Mouse (Mus musculus) CH12.LX (cell line): ENCODE measurements around the gene Mgat5. TPM values are rescaled to one million over a fixed set of nuclear protein-coding genes. Genes with fewer than 3 reads are reported as not detected.

ENCODE experiments used
- DNase-seq: peaks from one replicate; pipeline ENCODE4 v3.0.0-alpha.2; 2013; ENCODE audit errors: extremely low read depth
- H3K27ac ChIP-seq: 2 replicates; pipeline ENCODE4 v1.5.1; 2012; ENCODE audit warnings: low read depth, mild to moderate bottlenecking, control low read depth, moderate library complexity; ENCODE audit not compliant: insufficient read depth
- H3K27me3 ChIP-seq: replicated peaks from 2 replicates; pipeline ENCODE3; 2012; ENCODE audit warnings: inconsistent platforms
- H3K36me3 ChIP-seq, 2 experiments: replicated peaks in 1 of 2; 2 replicates each; pipeline versions ENCODE3 to v1.6.1; 2012; ENCODE audit warnings: inconsistent platforms in 1 of 2, low read length in 1 of 2, mild to moderate bottlenecking in 1 of 2, mixed read lengths in 1 of 2, moderate library complexity in 1 of 2; ENCODE audit not compliant: control insufficient read depth in 1 of 2, insufficient read depth in 1 of 2
- H3K4me1 ChIP-seq, 2 experiments: 2 replicates each; pipeline ENCODE4 v1.6.1; 2012; ENCODE audit warnings: inconsistent platforms in 1 of 2, moderate library complexity in 1 of 2; ENCODE audit not compliant: insufficient read depth in 2 of 2, control insufficient read depth in 1 of 2
- H3K4me2 ChIP-seq: 2 replicates; pipeline ENCODE4 v1.6.1; 2012; ENCODE audit warnings: low read depth, mild to moderate bottlenecking, control low read depth; ENCODE audit not compliant: poor library complexity, insufficient read depth, severe bottlenecking
- H3K4me3 ChIP-seq, 3 experiments: fragments of 150-350 bp in 1 of 3; sonication (generic) in 1 of 3; replicated peaks in 1 of 3; 2 replicates each; pipeline versions ENCODE3 to v1.5.1; 2011 to 2012; ENCODE audit warnings: low read depth in 2 of 3, low read length in 2 of 3, mild to moderate bottlenecking in 2 of 3, moderate library complexity in 2 of 3, control low read depth in 1 of 3, improper control_type of control experiment in 1 of 3, inconsistent platforms in 1 of 3, mixed read lengths in 1 of 3; ENCODE audit not compliant: poor library complexity in 1 of 3
- H3K79me2 ChIP-seq: replicated peaks from 2 replicates; pipeline ENCODE4 v1.6.1; 2012; ENCODE audit warnings: mild to moderate bottlenecking, moderate library complexity; ENCODE audit not compliant: control insufficient read depth, poor library complexity, insufficient read depth, severe bottlenecking; ENCODE audit errors: extremely low read depth
- H3K9ac ChIP-seq: 2 replicates; pipeline ENCODE4 v1.6.1; 2012; ENCODE audit warnings: low read depth, mild to moderate bottlenecking, control low read depth, moderate library complexity; ENCODE audit not compliant: insufficient read depth
- H3K9me3 ChIP-seq: replicated peaks from 2 replicates; pipeline ENCODE3; 2012; ENCODE audit warnings: low read length, inconsistent platforms, mixed read lengths
- BHLHE40 ChIP-seq: IDR thresholded peaks from 2 replicates; pipeline ENCODE4 v1.6.1; 2011; ENCODE audit warnings: mild to moderate bottlenecking, low read depth, low read length, improper control_type of control experiment
- CTCF ChIP-seq, 2 experiments: IDR thresholded peaks in 1 of 2; conservative IDR thresholded peaks in 1 of 2; 2 replicates each; pipeline ENCODE4 v1.5.1; 2011 to 2012; ENCODE audit warnings: low read depth in 2 of 2, low read length in 2 of 2, improper control_type of control experiment in 1 of 2, inconsistent platforms in 1 of 2, mild to moderate bottlenecking in 1 of 2, moderate library complexity in 1 of 2
- ELF1 ChIP-seq: IDR thresholded peaks from 2 replicates; pipeline ENCODE4 v1.6.1; 2014; ENCODE audit warnings: low read depth, mild to moderate bottlenecking, inconsistent platforms, low read length, improper control_type of control experiment
- EP300 ChIP-seq: IDR thresholded peaks from 2 replicates; pipeline ENCODE4 v1.6.1; 2011; ENCODE audit warnings: low read length, improper control_type of control experiment
- ETS1 ChIP-seq: conservative IDR thresholded peaks from 2 replicates; pipeline ENCODE4 v1.6.1; 2012; ENCODE audit warnings: low read depth, mild to moderate bottlenecking, inconsistent platforms, low read length, improper control_type of control experiment, moderate library complexity
- GABPA ChIP-seq: IDR thresholded peaks from 2 replicates; pipeline ENCODE4 v1.6.1; 2012; ENCODE audit warnings: low read depth, low read length, improper control_type of control experiment, inconsistent platforms; ENCODE audit not compliant: insufficient replicate concordance
- HCFC1 ChIP-seq: IDR thresholded peaks from 2 replicates; pipeline ENCODE4 v1.6.1; 2012; ENCODE audit warnings: low read depth, mild to moderate bottlenecking, inconsistent platforms, low read length, improper control_type of control experiment
- JUN ChIP-seq: IDR thresholded peaks from 2 replicates; pipeline ENCODE4 v1.6.1; 2011; ENCODE audit warnings: low read depth, mild to moderate bottlenecking, low read length, improper control_type of control experiment, moderate library complexity; ENCODE audit not compliant: insufficient read depth
- KAT2A ChIP-seq: IDR thresholded peaks from 2 replicates; pipeline ENCODE4 v1.6.1; 2012; ENCODE audit warnings: low read length, improper control_type of control experiment, inconsistent platforms; ENCODE audit not compliant: insufficient replicate concordance
- MAFK ChIP-seq: IDR thresholded peaks from 2 replicates; pipeline ENCODE4 v1.6.1; 2011; ENCODE audit warnings: low read length, improper control_type of control experiment; ENCODE audit not compliant: insufficient replicate concordance
- MEF2A ChIP-seq: IDR thresholded peaks from 2 replicates; pipeline ENCODE4 v1.6.1; 2014; ENCODE audit warnings: low read depth, mild to moderate bottlenecking, inconsistent platforms, low read length, improper control_type of control experiment, borderline replicate concordance
- MXI1 ChIP-seq: IDR thresholded peaks from 2 replicates; pipeline ENCODE4 v1.6.1; 2011; ENCODE audit warnings: mild to moderate bottlenecking, low read depth, low read length, improper control_type of control experiment
- NELFE ChIP-seq: IDR thresholded peaks from 2 replicates; pipeline ENCODE4 v1.6.1; 2011; ENCODE audit warnings: low read depth, low read length, improper control_type of control experiment
- NRF1 ChIP-seq: IDR thresholded peaks from 2 replicates; pipeline ENCODE4 v1.6.1; 2014; ENCODE audit warnings: low read depth, mild to moderate bottlenecking, inconsistent platforms, low read length, improper control_type of control experiment, moderate library complexity
- POLR2A ChIP-seq: IDR thresholded peaks from 2 replicates; pipeline ENCODE4 v1.6.1; 2011; ENCODE audit warnings: low read depth, mild to moderate bottlenecking, improper control_type of control experiment, low read length
- RAD21 ChIP-seq: IDR thresholded peaks from 2 replicates; pipeline ENCODE4 v1.6.1; 2011; ENCODE audit warnings: low read depth, mild to moderate bottlenecking, low read length, improper control_type of control experiment, moderate library complexity
- SIN3A ChIP-seq: IDR thresholded peaks from 2 replicates; pipeline ENCODE4 v1.6.1; 2012; ENCODE audit warnings: low read length, improper control_type of control experiment, inconsistent platforms
- SMC3 ChIP-seq: IDR thresholded peaks from 2 replicates; pipeline ENCODE4 v1.6.1; 2011; ENCODE audit warnings: low read depth, low read length, improper control_type of control experiment
- TBP ChIP-seq: conservative IDR thresholded peaks from 2 replicates; pipeline ENCODE4 v1.6.1; 2011; ENCODE audit warnings: low read depth, low read length, improper control_type of control experiment
- UBTF ChIP-seq: IDR thresholded peaks from 2 replicates; pipeline ENCODE4 v1.6.1; 2012; ENCODE audit warnings: low read depth, mild to moderate bottlenecking, inconsistent platforms, low read length, improper control_type of control experiment, moderate library complexity
- USF1 ChIP-seq: IDR thresholded peaks from 2 replicates; pipeline ENCODE4 v1.6.1; 2014; ENCODE audit warnings: low read depth, mild to moderate bottlenecking, inconsistent platforms, low read length, improper control_type of control experiment
- USF2 ChIP-seq: conservative IDR thresholded peaks from 2 replicates; pipeline ENCODE4 v1.6.1; 2011; ENCODE audit warnings: low read depth, low read length, improper control_type of control experiment
- ZC3H11A ChIP-seq: IDR thresholded peaks from 2 replicates; pipeline ENCODE4 v1.6.1; 2012; ENCODE audit warnings: low read depth, mild to moderate bottlenecking, inconsistent platforms, low read length, improper control_type of control experiment
- ZNF384 ChIP-seq: IDR thresholded peaks from 2 replicates; pipeline ENCODE4 v1.6.1; 2012; ENCODE audit warnings: low read depth, low read length, improper control_type of control experiment, inconsistent platforms
- dilution Hi-C: fragments of 300-500 bp; cut with MboI; formaldehyde crosslinking; loops from 2 replicates; pipeline ENCODE4 v1.14.3; 2020; ENCODE audit warnings: low sequenced_read_pairs; ENCODE audit not compliant: extremely low pct_unique_long_range_greater_than_20kb, extremely low pct_ligation_motif_present
- in situ Hi-C: fragments of 300-500 bp; cut with MboI; formaldehyde crosslinking; loops from 3 replicates; pipeline ENCODE4 v1.14.3; 2019; ENCODE audit warnings: low sequenced_read_pairs, low pct_ligation_motif_present, low pct_unique_long_range_greater_than_20kb, mixed read lengths
- polyA plus RNA-seq: library from polyadenylated mRNA; unstranded; fragments of >175 nt; gene quantifications from 2 replicates; pipeline ENCODE4 v1.2.1, GENCODE M21; 2012; ENCODE audit warnings: low read depth; ENCODE audit not compliant: insufficient read length
- total RNA-seq, 2 experiments: library from RNA; depleted of rRNA; stranded (reverse); fragments of 300-350 nt in 1 of 2; fragments of >200 nt in 1 of 2; gene quantifications; 2 replicates each; pipeline ENCODE4 v1.2.3; 2012 to 2014

Mgat5 gene
- total and polyA plus RNA-seq, 3 experiments: 5.9 to 8.8 (median 6.6) TPM

DNA sequence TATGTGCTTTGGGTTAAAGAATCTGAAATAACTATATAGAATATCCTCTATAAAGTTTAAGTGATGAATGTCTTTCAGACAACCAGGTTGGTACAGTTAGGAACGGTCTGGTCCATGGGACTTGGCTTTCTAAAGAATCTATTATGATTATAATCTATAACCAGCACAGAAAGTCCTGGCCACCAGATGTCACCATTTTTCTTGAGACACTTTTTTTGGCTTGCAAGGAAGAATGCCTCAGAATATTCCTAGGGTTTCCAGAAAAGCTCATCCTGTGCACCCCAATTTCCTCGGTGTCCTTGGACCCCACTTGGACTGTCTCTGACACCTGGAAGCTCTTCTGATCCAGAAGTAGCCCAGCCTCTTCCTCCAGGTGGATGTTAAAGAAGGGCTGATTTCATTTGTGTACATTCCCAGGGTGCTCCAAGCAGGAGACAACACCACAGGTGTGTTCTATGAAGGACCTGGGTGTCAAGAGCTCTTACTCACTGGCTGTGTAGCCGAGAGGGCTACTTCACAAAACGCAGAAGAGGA, 1.5 kb upstream of the Mgat5 start:
- no peaks in the 10 kb centered on the region for H3K9me3 ChIP-seq
- in situ Hi-C loops: loop anchor here (5.0 to 25.0 kb wide), 3 partner anchors 102 to 484 kb away; partner anchors contain the start of gene Tmem163
- H3K9ac ChIP-seq: no peak overlapping the region
- DNase-seq: no peak
- dilution Hi-C loops: no loop called here
- TF ChIP-seq CTCF (conservative IDR thresholded peaks at IDR 0.05 in 1 of 2, IDR thresholded peaks at IDR 0.05 in 1 of 2; ENCODE audit: low read depth in 2 of 2, low read length in 2 of 2): peak in 1 of 2 experiments; percentile 72; a peak in 2 of 4 replicates
- peak; percentile 83 for TF ChIP-seq SMC3
- TF ChIP-seq ZNF384: no peak; the same call in 1 of the 2 replicates
- TF ChIP-seq RAD21: peak; percentile 76
- TF ChIP-seq ELF1: no peak
- no peak for TF ChIP-seq USF1
- no peak for TF ChIP-seq USF2
- TF ChIP-seq ETS1: no peak
- TF ChIP-seq HCFC1: no peak
- no peak for TF ChIP-seq SIN3A
- peak; percentile 66 for TF ChIP-seq ZC3H11A
- TF ChIP-seq POLR2A: no peak
- no peak for TF ChIP-seq BHLHE40
- no peak for TF ChIP-seq MAFK
- no peak for TF ChIP-seq TBP
- H3K4me2 ChIP-seq: peak overlapping the region; percentile 97
- no peaks in the 10 kb centered on the region for H3K27me3 ChIP-seq
- H3K4me3 ChIP-seq: no peak overlapping the region
- no peaks in the 10 kb centered on the region for H3K79me2 ChIP-seq
- H3K4me1 ChIP-seq: peaks cover 4 to 26% of the 10 kb centered on the region in 2 experiments
- no peaks in the 10 kb centered on the region for H3K36me3 ChIP-seq
- H3K27ac ChIP-seq: no peak overlapping the region

DNA sequence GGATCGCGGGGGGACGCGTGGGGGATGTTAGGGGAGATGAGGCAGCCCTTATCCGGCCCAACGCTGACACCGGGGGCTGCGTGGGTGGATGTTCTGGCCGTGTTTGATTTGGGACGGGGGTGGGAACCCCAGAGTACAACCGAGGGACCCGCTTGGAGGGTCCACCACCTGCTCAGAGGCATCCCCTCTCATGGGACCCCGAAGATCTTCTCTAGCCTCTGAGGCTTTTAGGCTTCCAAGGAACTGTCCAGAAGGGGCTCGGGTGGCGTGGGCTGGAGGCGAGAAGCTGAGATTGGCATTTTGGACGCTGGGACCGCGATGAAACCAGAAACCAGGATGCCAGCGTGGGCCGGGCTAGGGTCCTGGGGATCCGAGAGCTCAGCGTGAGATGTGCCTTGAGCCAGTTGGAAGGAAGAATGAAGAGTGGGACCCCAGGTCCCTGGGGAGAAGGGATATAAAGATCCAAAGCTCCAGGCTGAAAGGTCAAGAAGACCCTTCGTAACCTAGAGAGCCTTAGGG, 745 bp downstream of the Mgat5 start:
- Histone ChIP-seq H3K9me3 (no peaks in the 10 kb centered on the region), H3K4me2 (peak overlapping the region; percentile 73), H3K79me2 (no peaks in the 10 kb centered on the region), H3K27ac (no peak overlapping the region), H3K27me3 (no peaks in the 10 kb centered on the region), H3K36me3 (peaks cover 0 to 3% of the 10 kb centered on the region in 2 experiments), H3K9ac (peak overlapping the region; percentile 55), H3K4me1 (peaks cover 4 to 35% of the 10 kb centered on the region in 2 experiments), H3K4me3 (peak overlapping the region; percentile 68 to 88 (median 71))
- TF ChIP-seq UBTF (no peak), MXI1 (no peak), KAT2A (no peak), NELFE (no peak), HCFC1 (no peak), GABPA (no peak), TBP (no peak), MEF2A (no peak), RAD21 (no peak), CTCF (conservative IDR thresholded peaks at IDR 0.05 in 1 of 2, IDR thresholded peaks at IDR 0.05 in 1 of 2; ENCODE audit: low read depth in 2 of 2, low read length in 2 of 2) (no peak), NRF1 (no peak), SIN3A (no peak), EP300 (no peak), ELF1 (no peak), JUN (no peak)
- no peak for DNase-seq
- in situ Hi-C loops: loop anchor here (10.0 to 25.0 kb wide), 2 partner anchors 99 to 482 kb away; partner anchors contain the start of gene Tmem163
- dilution Hi-C loops: no loop called here
